Mouse (Mus musculus): ENCODE measurements at regions not wholly inside any gene's neighbourhood (a gene's known extent, or its start where the extent isn't known, plus 50 kb on each side); places are given as distances from the start of the nearest gene placed in this dataset.

- ATAC-seq (ENCODE audit: insufficient read depth, low FRiP score, low read depth) = no peak
- Histone ChIP-seq H3K27me3 (replicated peaks) (no peaks in the 10 kb centered on the region), H3K4me1 (no peaks in the 10 kb centered on the region), H3K4me3 (replicated peaks) (no peak overlapping the region), H3K27ac (no peak overlapping the region), H3K36me3 (no peaks in the 10 kb centered on the region), H3K9ac (no peak overlapping the region), H3K9me3 (no peaks in the 10 kb centered on the region), H3K4me2 (no peak overlapping the region)
- WGBS = 78% methylated on average over 3 of the region's 3 CpGs
These were observed 57.5 kb upstream of the Igf1r start for GRCm38 (mm10) chr7:67895166-67895565.

GRCm38 (mm10) chr7:67892917-67893316, 59.7 kb upstream of the Igf1r start:
- no peak overlapping the region for H3K4me2 ChIP-seq
- no peak overlapping the region for H3K27ac ChIP-seq
- H3K9me3 ChIP-seq = no peaks in the 10 kb centered on the region
- WGBS = 56% methylated on average over 3 of the region's 3 CpGs
- no peaks in the 10 kb centered on the region for H3K4me1 ChIP-seq
- no peaks in the 10 kb centered on the region for H3K36me3 ChIP-seq
- H3K4me3 ChIP-seq (replicated peaks) = no peak overlapping the region
- H3K9ac ChIP-seq = no peak overlapping the region
- H3K27me3 ChIP-seq (replicated peaks) = no peaks in the 10 kb centered on the region
- no peak for ATAC-seq (ENCODE audit: insufficient read depth, low FRiP score, low read depth)

DNA sequence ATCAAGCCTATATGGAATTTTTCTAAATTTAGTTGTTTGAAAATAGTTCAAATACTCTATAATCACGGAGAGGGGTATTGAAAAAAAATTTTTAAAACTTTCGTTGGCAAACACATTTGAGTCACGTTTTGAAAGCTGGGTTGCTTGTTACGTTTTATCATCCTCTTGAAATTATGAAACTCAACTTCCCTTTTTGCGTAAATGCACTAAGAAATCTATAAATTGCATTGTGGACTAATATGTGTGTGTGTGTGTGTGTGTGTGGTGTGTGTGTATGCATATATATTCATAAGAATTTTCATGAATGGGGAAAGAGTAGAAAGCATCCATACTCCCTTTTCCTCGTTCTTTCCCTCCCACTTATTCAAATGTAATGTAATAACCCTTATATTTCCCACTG, 69.6 kb upstream of the Igf1r start:
- ATAC-seq (ENCODE audit: insufficient read depth, low FRiP score, low read depth) = no peak
- Histone ChIP-seq H3K27ac (no peak overlapping the region), H3K4me1 (no peaks in the 10 kb centered on the region), H3K36me3 (no peaks in the 10 kb centered on the region), H3K9ac (no peak overlapping the region), H3K4me2 (no peak overlapping the region), H3K9me3 (no peaks in the 10 kb centered on the region), H3K27me3 (replicated peaks) (no peaks in the 10 kb centered on the region), H3K4me3 (replicated peaks) (no peak overlapping the region)
- WGBS = 75% methylated on average over 6 of the region's 6 CpGs

DNA sequence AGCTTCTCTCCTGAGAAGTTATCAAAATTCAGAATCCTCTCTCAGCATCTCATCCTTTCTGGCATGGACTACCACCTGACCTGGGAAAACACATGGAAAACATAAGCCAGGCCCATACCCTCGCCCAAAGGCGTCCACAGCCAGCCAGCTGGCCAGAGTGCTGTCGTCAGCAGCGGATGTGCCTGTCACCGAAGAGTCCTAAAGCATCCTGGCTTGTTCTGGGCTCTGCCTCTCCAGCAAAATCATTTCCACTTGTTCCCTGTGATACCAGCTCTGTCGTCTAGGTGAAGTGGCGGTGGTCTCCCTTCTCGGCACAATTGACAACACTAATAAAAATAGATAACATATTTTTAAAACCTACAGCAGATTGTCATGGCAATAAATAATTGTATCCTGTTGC, 70.0 kb upstream of the Igf1r start:
- no peak overlapping the region for H3K27ac ChIP-seq
- ATAC-seq (ENCODE audit: insufficient read depth, low FRiP score, low read depth) = no peak
- H3K27me3 ChIP-seq (replicated peaks) = no peaks in the 10 kb centered on the region
- H3K9me3 ChIP-seq = no peaks in the 10 kb centered on the region
- no peaks in the 10 kb centered on the region for H3K4me1 ChIP-seq
- H3K4me3 ChIP-seq (replicated peaks) = no peak overlapping the region
- 69% methylated on average over 8 of the region's 8 CpGs for WGBS
- H3K4me2 ChIP-seq = no peak overlapping the region
- no peak overlapping the region for H3K9ac ChIP-seq
- H3K36me3 ChIP-seq = no peaks in the 10 kb centered on the region

DNA sequence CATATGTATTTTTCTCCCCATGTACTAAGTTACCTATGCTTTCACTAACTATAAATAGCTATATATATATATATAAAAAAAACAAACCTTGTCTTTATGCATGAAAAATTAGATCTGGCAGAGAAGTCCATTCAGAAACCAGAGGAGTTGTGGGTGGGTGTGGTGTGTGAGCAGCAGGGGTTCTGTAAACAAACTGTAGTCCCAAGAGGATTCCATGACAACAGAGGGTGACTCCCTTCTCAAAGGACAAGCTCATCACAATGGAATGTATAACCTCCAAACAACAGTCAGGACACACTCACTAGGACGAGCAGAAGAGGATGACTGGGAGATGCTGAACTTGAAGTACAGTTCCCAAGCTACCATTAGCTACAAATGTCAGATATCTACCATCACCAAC, 74.4 kb upstream of the Igf1r start:
- Histone ChIP-seq H3K4me1 (no peaks in the 10 kb centered on the region), H3K4me3 (replicated peaks) (no peak overlapping the region), H3K27me3 (replicated peaks) (no peaks in the 10 kb centered on the region), H3K36me3 (no peaks in the 10 kb centered on the region), H3K27ac (no peak overlapping the region), H3K4me2 (no peak overlapping the region), H3K9ac (no peak overlapping the region), H3K9me3 (no peaks in the 10 kb centered on the region)
- WGBS = 26% methylated on average over 1 of the region's 1 CpGs
- ATAC-seq (ENCODE audit: insufficient read depth, low FRiP score, low read depth) = no peak

DNA sequence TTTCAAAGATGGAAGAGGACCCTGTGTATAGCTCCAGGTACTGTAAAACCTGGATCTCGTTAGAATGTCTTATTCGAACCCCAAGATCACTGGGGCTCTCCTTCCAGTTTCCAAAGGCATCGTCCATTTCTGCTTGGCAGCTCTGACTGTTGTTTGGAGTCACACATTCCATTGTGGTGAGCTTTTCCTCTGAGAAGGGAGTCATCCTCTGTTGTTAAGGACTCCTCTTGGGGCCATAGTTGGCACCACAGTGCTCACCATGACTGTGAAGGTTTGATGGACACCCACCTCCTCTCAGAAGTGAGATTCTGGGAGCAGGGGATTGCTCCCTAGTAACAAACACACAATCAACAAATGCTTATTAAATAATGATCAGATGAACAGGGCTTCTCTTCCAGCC, 75.0 kb upstream of the Igf1r start:
- Histone ChIP-seq H3K36me3 (no peaks in the 10 kb centered on the region), H3K4me2 (no peak overlapping the region), H3K4me1 (no peaks in the 10 kb centered on the region), H3K9me3 (no peaks in the 10 kb centered on the region), H3K4me3 (replicated peaks) (no peak overlapping the region), H3K27ac (no peak overlapping the region), H3K9ac (no peak overlapping the region), H3K27me3 (replicated peaks) (no peaks in the 10 kb centered on the region)
- no peak for ATAC-seq (ENCODE audit: insufficient read depth, low FRiP score, low read depth)
- 72% methylated on average over 3 of the region's 3 CpGs for WGBS

DNA sequence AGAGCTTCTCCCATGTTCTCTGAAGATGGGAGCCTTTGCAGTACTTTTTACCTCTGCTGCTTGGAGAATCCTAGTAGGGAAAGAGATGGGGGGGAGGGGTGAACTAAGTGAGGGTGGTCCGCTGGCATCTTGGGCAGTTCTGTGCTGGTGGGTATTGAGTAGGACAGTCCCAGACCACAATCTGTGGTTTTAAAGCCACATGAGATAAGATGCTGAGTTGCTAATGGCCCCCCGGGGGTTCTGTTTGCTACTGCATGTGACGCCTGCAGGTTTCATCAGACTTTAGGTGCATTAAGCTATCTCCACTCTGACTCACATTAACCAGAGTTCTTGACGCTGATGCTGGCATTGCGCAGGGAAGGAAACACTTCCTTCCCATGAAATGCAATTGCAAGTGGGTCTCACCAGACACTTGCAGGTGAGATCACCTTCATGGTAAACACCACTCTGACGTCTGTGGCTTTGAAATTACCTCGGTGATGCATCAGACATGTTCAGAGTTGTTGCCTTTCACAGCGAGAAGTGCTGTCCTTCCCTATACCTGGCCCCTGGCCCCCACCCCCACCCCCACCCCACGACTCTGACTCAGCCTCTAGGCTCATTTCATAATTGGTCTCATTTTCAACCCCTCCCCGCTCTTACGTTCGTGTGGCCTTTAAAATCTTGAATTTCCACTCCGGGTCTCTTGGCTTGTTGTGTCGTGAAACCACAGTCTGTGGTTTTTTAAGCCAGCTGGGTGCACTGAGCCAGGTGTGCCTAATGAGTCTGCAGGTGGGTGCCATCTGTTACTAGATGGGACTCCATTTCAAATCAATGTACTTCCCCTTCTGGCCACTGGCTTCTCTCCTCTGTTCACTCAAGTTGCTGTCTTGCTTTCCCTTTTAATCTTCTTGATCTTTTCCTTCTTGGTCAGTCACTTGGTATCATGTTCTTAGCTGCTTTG, 94.8 kb upstream of the Synm start:
- Histone ChIP-seq H3K36me3 (no peaks in the 10 kb centered on the region), H3K9ac (no peak overlapping the region), H3K27ac (no peak overlapping the region), H3K4me2 (no peak overlapping the region), H3K4me1 (no peaks in the 10 kb centered on the region), H3K9me3 (no peaks in the 10 kb centered on the region), H3K27me3 (replicated peaks) (no peaks in the 10 kb centered on the region), H3K4me3 (replicated peaks) (no peak overlapping the region)
- 50% methylated on average over 14 of the region's 14 CpGs for WGBS
- no peak for ATAC-seq (ENCODE audit: insufficient read depth, low FRiP score, low read depth)

DNA sequence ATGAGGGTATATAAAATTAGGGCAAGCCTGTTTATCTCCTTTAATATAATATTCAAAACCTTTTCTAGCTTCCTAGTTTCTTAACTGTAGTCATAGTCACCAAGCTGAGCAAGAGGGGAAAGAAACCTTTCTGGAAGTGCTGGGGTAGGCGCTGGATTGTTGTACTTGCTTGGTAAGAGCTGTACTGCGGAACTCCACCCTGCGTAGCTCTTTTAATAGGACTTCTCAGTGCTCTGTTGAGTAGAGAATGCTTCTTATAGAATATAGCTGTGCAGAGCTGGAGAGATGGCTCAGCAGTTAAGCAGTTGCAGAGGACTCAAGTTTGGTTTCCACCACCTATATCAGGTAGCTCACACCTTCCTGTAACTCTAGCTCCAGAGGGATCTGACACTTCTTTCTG, 93.3 kb upstream of the Synm start:
- H3K27me3 ChIP-seq (replicated peaks) = no peaks in the 10 kb centered on the region
- no peak overlapping the region for H3K27ac ChIP-seq
- H3K4me1 ChIP-seq = no peaks in the 10 kb centered on the region
- no peak overlapping the region for H3K4me3 ChIP-seq (replicated peaks)
- no peaks in the 10 kb centered on the region for H3K9me3 ChIP-seq
- ATAC-seq (ENCODE audit: insufficient read depth, low FRiP score, low read depth) = no peak
- no peak overlapping the region for H3K4me2 ChIP-seq
- WGBS = 95% methylated on average over 3 of the region's 3 CpGs
- no peak overlapping the region for H3K9ac ChIP-seq
- no peaks in the 10 kb centered on the region for H3K36me3 ChIP-seq

DNA sequence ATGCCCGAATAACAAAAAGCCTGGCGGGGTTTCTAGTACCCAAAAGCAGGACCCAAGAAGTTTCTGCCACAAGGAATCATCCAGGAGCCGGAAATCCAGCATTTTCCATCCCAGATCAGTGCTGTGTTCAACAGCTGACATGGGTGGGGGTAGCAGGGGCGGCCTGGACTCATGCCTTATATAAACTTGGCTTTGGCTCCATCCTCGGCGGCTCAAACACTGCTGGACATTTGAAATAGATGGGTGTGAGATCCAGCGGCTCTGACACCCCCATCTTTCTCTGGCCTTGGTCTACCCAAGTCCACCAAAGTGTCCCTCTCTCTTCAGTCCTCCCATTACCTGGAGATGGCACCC, 89.9 kb upstream of the Synm start:
- H3K27ac ChIP-seq = peak overlapping the region; percentile 48; the same call in 1 of the 2 replicates

DNA sequence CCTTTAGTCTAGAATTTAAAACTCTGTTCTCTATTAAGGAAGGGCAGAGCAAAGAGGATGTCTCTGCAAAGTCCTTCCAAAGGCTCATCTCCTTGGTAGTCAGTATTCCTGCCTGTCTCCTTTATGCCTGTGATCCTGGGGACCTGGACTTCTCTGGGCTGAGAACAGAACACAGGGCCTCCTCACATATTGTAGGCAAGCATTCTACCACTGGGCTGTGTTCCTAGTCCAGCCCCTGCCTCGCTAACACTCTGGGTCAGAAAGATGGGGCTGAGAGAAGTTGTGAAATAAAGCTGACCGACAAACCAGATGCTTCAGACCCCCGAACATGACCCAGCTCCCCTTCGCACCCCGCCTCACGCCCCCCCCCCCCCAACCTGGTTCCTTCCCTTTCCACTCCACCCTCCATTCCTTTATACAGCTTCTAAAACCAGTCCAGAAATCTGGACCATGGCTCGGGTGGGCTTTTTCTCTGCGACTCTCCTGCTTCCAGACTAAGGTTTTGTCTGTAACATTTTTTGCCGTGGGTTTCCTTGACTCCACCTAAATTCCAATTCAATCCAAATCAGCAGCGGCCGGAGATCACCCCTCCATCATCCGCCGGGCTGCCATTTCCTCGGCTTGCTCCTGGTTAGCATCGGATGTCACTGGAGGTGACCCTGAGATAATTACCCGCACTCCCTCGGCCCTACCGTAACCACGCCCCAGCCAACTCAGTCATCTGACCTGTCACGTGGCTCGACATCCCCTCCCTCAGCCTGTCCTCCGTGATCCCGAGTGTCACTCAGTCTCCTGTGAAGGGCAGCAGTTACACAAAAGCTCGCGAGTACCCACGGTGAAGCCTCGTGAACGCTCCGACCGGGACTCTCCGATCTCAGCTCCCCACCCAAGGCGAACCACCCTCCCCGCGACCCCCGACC, 89.3 kb upstream of the Synm start:
- Histone ChIP-seq H3K4me3 (replicated peaks) (peak overlapping the region; percentile 42), H3K27ac (peak overlapping the region; percentile 48; the same call in 1 of the 2 replicates), H3K4me1 (no peaks in the 10 kb centered on the region), H3K9ac (no peak overlapping the region; the same call in 1 of the 2 replicates), H3K27me3 (replicated peaks) (no peaks in the 10 kb centered on the region), H3K9me3 (no peaks in the 10 kb centered on the region), H3K4me2 (peak overlapping the region; percentile 66), H3K36me3 (no peaks in the 10 kb centered on the region)
- ATAC-seq (ENCODE audit: insufficient read depth, low FRiP score, low read depth) = peak; percentile 76; the same call in 1 of the 2 replicates
- 3% methylated on average over 35 of the region's 35 CpGs for WGBS

More for the DNA sequence above, 89.9 kb upstream of the Synm start:
- H3K4me2 ChIP-seq = peak overlapping the region; percentile 66
- peak overlapping the region; percentile 42 for H3K4me3 ChIP-seq (replicated peaks)
- no peaks in the 10 kb centered on the region for H3K27me3 ChIP-seq (replicated peaks)
- 8% methylated on average over 7 of the region's 7 CpGs for WGBS
- H3K9me3 ChIP-seq = no peaks in the 10 kb centered on the region
- no peaks in the 10 kb centered on the region for H3K36me3 ChIP-seq
- H3K4me1 ChIP-seq = no peaks in the 10 kb centered on the region
- peak; percentile 45; the same call in 1 of the 2 replicates for ATAC-seq (ENCODE audit: insufficient read depth, low FRiP score, low read depth)
- H3K9ac ChIP-seq = peak overlapping the region; percentile 9; the same call in 1 of the 2 replicates

- 0 out of 2 replicates have a peak, but pooled peaks have one; percentile 58 for ATAC-seq (ENCODE audit: insufficient read depth, low FRiP score, low read depth)
- Histone ChIP-seq H3K27ac (no peak overlapping the region), H3K9me3 (no peaks in the 10 kb centered on the region), H3K36me3 (no peaks in the 10 kb centered on the region), H3K4me1 (no peaks in the 10 kb centered on the region), H3K4me2 (no peak overlapping the region), H3K4me3 (replicated peaks) (no peak overlapping the region), H3K9ac (no peak overlapping the region), H3K27me3 (replicated peaks) (no peaks in the 10 kb centered on the region)
- WGBS = 19% methylated on average over 8 of the region's 8 CpGs
These were observed 87.3 kb upstream of the Synm start for GRCm38 (mm10) chr7:67846796-67847195.

GRCm38 (mm10) chr7:67836984-67837383, 77.4 kb upstream of the Synm start:
- no peaks in the 10 kb centered on the region for H3K36me3 ChIP-seq
- no peak overlapping the region for H3K4me2 ChIP-seq
- H3K27me3 ChIP-seq (replicated peaks) = no peaks in the 10 kb centered on the region
- H3K4me1 ChIP-seq = peaks cover 5% of the 10 kb centered on the region; the same call in 1 of the 2 replicates
- H3K27ac ChIP-seq = peak overlapping the region; percentile 13; the same call in 1 of the 2 replicates
- no peak overlapping the region for H3K9ac ChIP-seq
- ATAC-seq (ENCODE audit: insufficient read depth, low FRiP score, low read depth) = no peak
- H3K4me3 ChIP-seq (replicated peaks) = no peak overlapping the region
- no peaks in the 10 kb centered on the region for H3K9me3 ChIP-seq
- WGBS = 79% methylated on average over 5 of the region's 5 CpGs
